Mouse (Mus musculus): ENCODE data around the gene Ttc25.

DNA sequence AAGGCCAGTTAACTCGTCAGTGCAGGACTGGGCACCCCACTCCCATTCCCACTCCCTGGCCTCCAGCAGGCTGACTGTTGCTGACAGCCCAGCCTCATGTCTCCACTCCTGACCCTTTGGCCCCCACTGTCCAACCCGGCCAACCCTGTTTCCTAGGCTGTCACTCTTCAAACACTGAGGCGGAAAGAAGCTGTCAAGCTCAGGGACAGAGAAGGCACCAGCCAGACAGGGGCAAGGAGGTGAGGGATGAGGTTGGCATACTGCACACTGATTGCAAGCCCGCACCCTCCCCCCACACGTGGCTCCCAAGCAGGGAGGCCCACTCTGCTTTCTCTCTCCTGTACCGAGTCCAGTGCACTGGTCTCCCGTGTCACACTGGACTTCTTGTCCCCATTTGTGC is 26.2 kb upstream of the Ttc25 start:
- TF ChIP-seq CTCF (IDR thresholded peaks at IDR 0.05; ENCODE audit: control insufficient read depth, insufficient read depth, insufficient read length) (no peak), FOSL1 (IDR thresholded peaks at IDR 0.05; ENCODE audit: insufficient read depth, low read length, poor library complexity, severe bottlenecking) (no peak), CEBPB (IDR thresholded peaks at IDR 0.05; ENCODE audit: low read depth) (no peak), MAX (IDR thresholded peaks at IDR 0.05) (no peak), USF1 (IDR thresholded peaks at IDR 0.05; ENCODE audit: low read depth) (no peak)

Measured in C2C12 (cell line).